29 mouse cellular contexts compared by ENCODE assay signal in the genomic region with DNA sequence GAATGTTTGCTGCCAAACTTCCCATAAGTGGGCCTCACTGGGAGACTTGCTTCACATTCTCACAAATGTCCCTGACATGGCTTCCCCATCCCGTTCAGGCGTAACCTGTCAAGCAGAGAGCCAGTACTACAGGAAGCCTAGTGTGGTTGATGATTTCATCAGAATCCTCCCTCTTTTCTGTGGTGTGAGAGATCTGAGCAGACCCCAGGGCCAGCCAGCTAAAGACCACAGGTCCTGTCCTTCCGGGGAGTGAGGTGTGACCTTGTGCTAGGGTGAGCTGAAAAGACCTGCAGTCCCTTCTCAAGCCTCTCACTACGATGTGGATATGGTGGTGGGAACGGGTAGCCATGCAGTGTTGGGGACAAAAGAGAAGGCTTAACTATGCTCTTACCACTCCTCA. TPM values are rescaled to one million over a fixed set of nuclear protein-coding genes. Genes with fewer than 3 reads are reported as not detected.
DNase-seq lines count a peak whose midpoint lies in the region; ATAC-seq lines count a peak whose summit lies in the region.
"Had no signal": no experiment of that assay in that cellular context is flagged by ENCODE, and none has a peak within 500 bp of the region (broad histone marks: within the 10 kb centered on the region; RNA-seq: fewer than 3 reads in every experiment).

No protein-coding gene starts in this region.

- peak; percentile 78 for DNase-seq in heart, adult 11 months
- peak; percentile 35 for DNase-seq in Muller cell, postnatal 12 days (ENCODE audit: inconsistent ontology term)
- no peak for DNase-seq in cerebellum, adult 8-10 months
- no peak for DNase-seq in frontal cortex, postnatal 25 days (ENCODE audit: low spot score in 2 of 2)
- DNase-seq: adrenal gland, adult 2 months; adrenal gland, postnatal 10 days; adrenal gland, postnatal 25 days; B cell, adult 2 months; cerebellum, adult 11 months; cerebellum, adult 18-20 months; cerebellum, adult 9-10 months; cerebellum, postnatal 10 days; cerebellum, postnatal 25 days had no signal

- H3K9me3 ChIP-seq in heart, embryonic 12.5 days (replicated peaks), result no peaks in the 10 kb centered on the region
- H3K9me3 ChIP-seq: embryonic facial prominence, embryonic 10.5 days; embryonic facial prominence, embryonic 12.5 days; forebrain, embryonic 10.5 days; forebrain, embryonic 12.5 days had no signal

- no peaks in the 10 kb centered on the region for H3K36me3 ChIP-seq in heart, embryonic 12.5 days
- H3K36me3 ChIP-seq: embryonic facial prominence, embryonic 10.5 days; embryonic facial prominence, embryonic 12.5 days; forebrain, embryonic 10.5 days; forebrain, embryonic 12.5 days; G1E had no signal

- no peak overlapping the region for H3K4me2 ChIP-seq in heart, embryonic 12.5 days
- H3K4me2 ChIP-seq: embryonic facial prominence, embryonic 12.5 days; forebrain, embryonic 12.5 days had no signal

- no peaks in the 10 kb centered on the region for H3K4me1 ChIP-seq in heart, embryonic 12.5 days (replicated peaks)
- H3K4me1 ChIP-seq: embryonic facial prominence, embryonic 12.5 days; forebrain, embryonic 10.5 days; forebrain, embryonic 12.5 days had no signal

- no peak for ATAC-seq in heart, embryonic 12.5 days (ENCODE audit: insufficient number of reproducible peaks, low FRiP score)
- peak; percentile 61 for ATAC-seq in granulocyte monocyte progenitor cell, adult 5-6 weeks (replicated peaks; ENCODE audit: poor library complexity, severe bottlenecking)
- ATAC-seq: CD4-positive, CD25-positive, alpha-beta regulatory T cell, adult 4 months; forebrain, embryonic 14.5 days; forebrain, embryonic 16.5 days had no signal

- no peak overlapping the region for H3K27ac ChIP-seq in heart, embryonic 12.5 days (ENCODE audit: poor library complexity, severe bottlenecking)
- H3K27ac ChIP-seq: embryonic facial prominence, embryonic 10.5 days; embryonic facial prominence, embryonic 12.5 days; forebrain, embryonic 10.5 days; forebrain, embryonic 12.5 days had no signal

- H3K9ac ChIP-seq in heart, embryonic 12.5 days, result no peak overlapping the region
- H3K9ac ChIP-seq: embryonic facial prominence, embryonic 12.5 days; forebrain, embryonic 12.5 days had no signal

- WGBS in heart, embryonic 12.5 days, result 71% methylated on average over 5 of the region's 5 CpGs

- H3K4me3 ChIP-seq in heart, embryonic 12.5 days, result no peak overlapping the region
- H3K4me3 ChIP-seq: embryonic facial prominence, embryonic 10.5 days; embryonic facial prominence, embryonic 12.5 days; erythroblast, embryonic 14.5 days; forebrain, embryonic 10.5 days; forebrain, embryonic 12.5 days had no signal

- no peaks in the 10 kb centered on the region for H3K27me3 ChIP-seq in heart, embryonic 12.5 days (replicated peaks)
- H3K27me3 ChIP-seq: CH12.LX; embryonic facial prominence, embryonic 12.5 days; forebrain, embryonic 12.5 days had no signal

RNA-seq across cellular contexts. Expression of a gene that starts 17.7 kb away (rescaled TPM):
- not detected in 2 replicates for polyA plus RNA-seq in heart, embryonic 12.5 days (2016; fragmentation: Nextera tagmentation; extraction: Ambion mirVana)
- not detected in 2 replicates for total RNA-seq in granulocyte monocyte progenitor cell, adult 5-6 weeks (2014; fragmentation: Nextera tagmentation)
- not detected in 2 replicates for total RNA-seq in granulocyte monocyte progenitor cell, adult 5-6 weeks (2017)
- total RNA-seq: adrenal gland, adult 2 months; adrenal gland, postnatal 10 days; adrenal gland, postnatal 25 days; adrenal gland, postnatal 4 days; CH12.LX; G1E had no signal
- polyA plus RNA-seq: adrenal gland, adult 2 months; brain, embryonic 14.5 days; CD4-positive, CD25-positive, alpha-beta regulatory T cell, adult 4 months; cortical plate, adult 2 months; embryonic facial prominence, embryonic 10.5 days; embryonic facial prominence, embryonic 12.5 days; embryonic facial prominence, embryonic 14.5 days; erythroblast, embryonic 14.5 days; forebrain, embryonic 10.5 days; forebrain, embryonic 12.5 days; forebrain, embryonic 14.5 days; forebrain, embryonic 16.5 days; G1E had no signal

Comparison
In these comparisons a context has a peak if more than half of its experiments do, and no peak if none do; other contexts are left out.
1. DNase-seq: peak in heart, adult 11 months (single experiment) and Muller cell, postnatal 12 days (single experiment); none in cerebellum, adult 8-10 months (single experiment) and frontal cortex, postnatal 25 days (0 of 2).